Mouse (Mus musculus): ENCODE results near the gene Tra2a.
"Not testable (repeated sequence)": the region's sequence is repeated elsewhere in the genome, so short reads cannot be mapped to it uniquely, and the experiment has no call there.

Tra2a gene

DNA sequence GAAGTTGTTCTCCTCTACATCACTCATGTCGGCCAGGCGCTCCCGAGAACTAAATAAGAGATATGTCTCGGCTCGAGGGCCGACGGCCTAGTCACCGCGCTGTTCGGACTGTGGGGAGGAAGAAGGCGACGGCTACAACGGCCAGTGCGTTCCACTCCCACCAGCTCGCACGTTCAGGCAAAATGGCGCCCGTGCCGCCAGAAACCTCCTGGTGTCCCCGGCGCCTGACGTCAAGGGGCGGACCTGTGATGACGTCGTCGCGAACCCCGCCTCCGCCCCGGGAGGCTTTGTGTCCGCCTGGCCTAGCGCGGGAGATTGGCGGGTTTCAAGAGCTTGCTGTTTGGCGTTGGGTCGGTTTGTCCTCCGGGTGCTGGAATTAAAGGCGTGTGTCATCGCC, at the start of gene Tra2a:
TSS of gene Tra2a (minus strand) at position 187 of the 397 bp plus-strand sequence.
- DNase-seq (ENCODE audit: extremely low read depth, low read depth): peak; percentile 76

- no peak for DNase-seq (ENCODE audit: extremely low read depth, low read depth)
These were observed 34.5 kb upstream of the Tra2a start for GRCm38 (mm10) chr6:49298286-49298685.

DNA sequence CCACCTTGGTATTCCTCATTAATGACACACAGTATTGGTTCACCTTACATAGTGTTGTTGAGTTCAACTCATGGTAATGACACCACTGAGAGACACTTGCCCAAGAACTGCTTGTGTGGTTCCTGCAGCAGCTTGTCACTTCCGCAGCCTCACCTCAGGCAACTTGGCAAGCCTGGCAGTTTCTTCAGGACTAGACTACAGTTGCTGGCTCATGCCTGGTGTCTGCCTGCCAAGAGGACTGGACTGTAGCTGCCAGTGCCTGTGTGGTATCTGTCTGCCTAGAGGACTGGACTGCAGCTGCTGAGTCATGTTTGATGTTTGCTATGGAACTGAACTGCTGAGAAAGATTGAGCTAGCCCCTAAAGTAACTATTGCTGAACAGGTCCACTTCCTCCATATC, 18.3 kb upstream of the Tra2a start:
- no peak for DNase-seq (ENCODE audit: extremely low read depth, low read depth)

DNA sequence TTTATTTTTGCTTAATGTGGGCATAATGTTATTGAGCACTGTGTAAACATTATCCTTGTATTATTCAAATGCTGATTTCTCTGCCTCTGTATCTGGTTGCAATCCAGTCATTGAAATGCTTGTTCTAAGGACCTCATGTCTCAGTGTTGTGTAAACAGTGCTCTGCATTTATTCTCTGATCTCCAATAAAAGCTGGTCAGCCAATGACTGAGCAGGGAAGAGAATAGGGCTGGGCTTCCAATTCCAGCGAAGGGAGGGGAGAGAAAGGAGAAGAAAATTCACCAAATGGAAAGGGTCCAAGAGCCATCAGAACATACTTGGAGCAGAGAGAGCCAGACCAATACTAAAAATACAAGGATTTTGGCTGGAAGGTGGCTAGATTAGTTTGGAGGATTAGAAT, 17.1 kb upstream of the Tra2a start:
- no peak for DNase-seq (ENCODE audit: extremely low read depth, low read depth)

DNA sequence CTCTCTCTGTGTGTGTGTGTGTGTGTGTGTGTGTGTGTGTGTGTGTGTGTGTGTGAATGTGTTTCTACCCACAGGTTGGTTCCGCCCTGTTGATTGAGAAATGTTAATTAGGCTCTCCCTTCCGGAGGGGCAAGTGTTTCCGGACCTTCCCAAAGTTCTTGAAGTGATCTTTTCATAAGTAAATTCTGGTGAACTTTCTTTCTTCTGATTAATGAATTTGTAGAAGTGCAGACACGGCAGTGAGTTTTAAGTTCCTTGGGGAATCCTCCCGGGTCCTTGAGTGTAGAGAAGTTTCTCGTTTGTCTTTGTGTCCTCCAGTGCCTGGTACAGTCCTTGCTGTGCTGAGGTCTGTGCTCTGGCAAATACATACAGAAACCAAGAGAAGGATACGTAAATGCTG, 11.5 kb upstream of the Tra2a start:
- DNase-seq (ENCODE audit: extremely low read depth, low read depth): no peak

DNA sequence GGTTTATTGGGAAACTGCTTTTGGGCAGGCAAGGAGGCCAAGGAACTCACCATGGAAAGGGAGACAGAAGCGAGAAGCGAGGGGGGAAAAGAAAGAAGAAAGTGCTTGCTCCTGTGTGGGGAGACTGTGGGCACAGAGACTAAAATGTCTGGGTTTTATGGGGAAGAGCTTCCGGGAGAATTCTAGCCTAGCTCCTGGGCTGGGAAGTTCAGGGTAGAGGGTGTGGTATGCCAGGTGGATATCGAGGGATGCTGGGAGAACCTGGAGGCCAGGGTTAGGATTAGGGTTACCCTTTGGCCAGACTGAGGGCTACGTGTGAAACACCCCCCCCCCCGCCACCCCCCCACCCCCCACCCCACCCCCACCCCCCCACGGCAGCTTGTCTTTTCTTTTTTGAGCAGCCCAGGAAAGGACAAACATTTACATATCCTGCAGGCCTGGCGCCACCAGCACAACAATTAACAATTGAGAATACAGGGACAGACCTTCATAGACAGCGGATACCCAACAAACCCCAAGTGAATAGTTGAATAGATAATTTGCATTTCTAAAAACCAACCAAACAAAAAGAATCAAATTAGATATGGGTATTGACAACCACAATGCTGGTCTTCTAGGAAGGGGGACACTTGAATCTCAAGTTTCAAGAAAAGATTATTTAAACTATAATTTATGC, 10.7 kb upstream of the Tra2a start:
- no peak for DNase-seq (ENCODE audit: extremely low read depth, low read depth)

DNA sequence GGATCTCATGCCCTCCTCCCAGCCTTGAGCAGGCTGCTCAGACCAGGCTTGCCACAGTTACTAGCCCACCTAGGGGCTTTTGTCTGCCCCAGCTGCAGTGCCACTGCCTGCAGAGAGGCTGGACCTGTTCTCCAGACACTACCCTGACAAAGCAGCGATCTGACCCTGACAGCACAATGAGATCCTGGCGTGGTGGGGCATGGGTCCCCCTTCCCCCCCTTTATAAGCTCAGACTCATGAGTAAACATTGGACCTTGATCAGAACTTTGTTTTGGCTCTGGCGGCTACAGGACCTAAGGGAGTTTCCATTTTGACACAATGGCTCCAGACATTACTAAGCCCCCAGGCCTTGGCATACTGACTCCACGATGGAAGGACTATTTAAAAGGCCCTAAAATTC, 10.1 kb upstream of the Tra2a start:
- no peak for DNase-seq (ENCODE audit: extremely low read depth, low read depth)

DNA sequence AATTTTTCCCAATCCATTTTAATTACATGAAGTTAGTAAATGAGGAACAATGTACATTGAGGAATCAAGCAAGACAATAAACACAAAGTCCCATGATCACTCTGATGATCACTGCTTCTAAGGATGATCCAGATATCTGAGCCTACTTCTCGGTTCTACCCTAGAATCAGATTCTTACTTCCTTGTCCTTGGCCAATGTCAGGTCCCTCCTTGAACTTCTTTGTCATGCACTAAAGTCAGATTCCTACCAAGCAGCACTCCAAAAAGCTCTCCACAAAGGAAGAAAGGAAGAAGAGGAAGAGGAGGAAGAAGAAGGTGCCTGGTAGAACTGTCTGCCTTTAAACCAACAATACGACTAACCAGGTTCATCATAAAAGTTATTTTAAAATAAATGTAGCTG, 9.0 kb upstream of the Tra2a start:
- DNase-seq (ENCODE audit: extremely low read depth, low read depth): no peak

DNA sequence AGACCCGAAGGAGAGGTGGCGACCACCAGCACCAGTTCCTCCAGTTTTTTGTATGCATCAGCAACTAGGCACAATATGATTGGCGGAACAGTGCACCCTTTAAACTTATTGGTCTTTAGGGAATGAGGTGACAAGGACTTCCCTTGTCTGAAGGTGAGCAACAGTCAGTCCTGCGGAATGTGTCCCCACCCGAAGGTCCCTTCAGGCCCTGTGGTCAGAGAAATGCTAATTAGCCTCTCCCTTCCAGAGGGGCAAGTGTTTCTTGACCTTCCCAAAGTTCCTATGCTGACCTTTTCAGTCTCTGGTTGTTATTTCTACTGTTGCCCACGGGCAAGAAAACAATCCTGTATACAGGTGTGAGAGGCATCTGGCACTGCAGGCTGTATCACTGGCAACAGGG, 8.0 kb upstream of the Tra2a start:
- DNase-seq (ENCODE audit: extremely low read depth, low read depth): no peak

DNA sequence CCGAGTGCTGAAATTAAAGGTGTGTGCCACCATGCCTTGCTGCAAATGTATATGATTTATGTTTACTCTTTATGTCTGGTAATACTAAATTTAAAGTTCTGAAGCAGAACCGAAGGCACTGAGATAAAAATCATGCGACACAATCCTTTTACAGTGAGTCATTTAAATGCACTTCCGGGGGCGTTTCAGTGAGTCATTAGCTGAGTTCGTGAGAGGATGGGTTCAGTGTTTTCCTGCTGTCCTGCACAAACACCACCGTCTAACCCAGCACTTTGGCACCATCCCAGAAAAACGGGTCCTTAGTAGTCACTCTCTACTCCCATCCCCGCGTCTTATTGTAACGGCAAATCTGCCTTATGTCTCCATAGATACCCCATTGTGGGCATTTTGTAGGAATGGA, 6.1 kb upstream of the Tra2a start:
- no peak for DNase-seq (ENCODE audit: extremely low read depth, low read depth)

GRCm38 (mm10) chr6:49269200-49269599, 5.4 kb upstream of the Tra2a start:
- DNase-seq (ENCODE audit: extremely low read depth, low read depth): peak; percentile 49

- no peak for DNase-seq (ENCODE audit: extremely low read depth, low read depth)
These were observed 3.9 kb upstream of the Tra2a start for GRCm38 (mm10) chr6:49267686-49268085.

GRCm38 (mm10) chr6:49265207-49265606, 1.4 kb upstream of the Tra2a start:
- not testable (repeated sequence) for DNase-seq (ENCODE audit: extremely low read depth, low read depth)

- not testable (repeated sequence) for DNase-seq (ENCODE audit: extremely low read depth, low read depth)
These were observed 613 bp upstream of the Tra2a start for GRCm38 (mm10) chr6:49264446-49264845.

GRCm38 (mm10) chr6:49263081-49263846, 569 bp downstream of the Tra2a start:
- DNase-seq (ENCODE audit: extremely low read depth, low read depth): no peak

- DNase-seq (ENCODE audit: extremely low read depth, low read depth): no peak
These were observed 1.4 kb downstream of the Tra2a start for GRCm38 (mm10) chr6:49262421-49262820.

DNA sequence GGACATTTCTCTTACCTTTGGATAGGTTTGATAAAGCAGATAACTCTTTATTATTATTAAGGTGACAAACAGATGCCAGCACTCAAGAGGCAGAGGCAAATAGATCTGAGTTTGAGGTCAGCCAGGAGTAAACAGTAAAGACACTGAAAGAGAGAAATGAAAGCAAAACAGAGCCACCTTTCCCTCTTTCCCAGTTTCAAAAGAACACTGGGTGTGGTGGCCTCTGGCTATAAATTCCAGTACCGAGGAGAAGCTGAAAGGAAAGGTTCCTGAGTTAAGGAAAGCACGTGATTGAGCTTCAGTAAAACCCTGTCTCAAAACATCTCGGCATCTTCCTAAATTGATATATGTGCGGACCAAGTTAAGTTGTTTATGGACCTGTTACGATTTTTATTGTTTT, 4.1 kb downstream of the Tra2a start:
- no peak for DNase-seq (ENCODE audit: extremely low read depth, low read depth)

DNA sequence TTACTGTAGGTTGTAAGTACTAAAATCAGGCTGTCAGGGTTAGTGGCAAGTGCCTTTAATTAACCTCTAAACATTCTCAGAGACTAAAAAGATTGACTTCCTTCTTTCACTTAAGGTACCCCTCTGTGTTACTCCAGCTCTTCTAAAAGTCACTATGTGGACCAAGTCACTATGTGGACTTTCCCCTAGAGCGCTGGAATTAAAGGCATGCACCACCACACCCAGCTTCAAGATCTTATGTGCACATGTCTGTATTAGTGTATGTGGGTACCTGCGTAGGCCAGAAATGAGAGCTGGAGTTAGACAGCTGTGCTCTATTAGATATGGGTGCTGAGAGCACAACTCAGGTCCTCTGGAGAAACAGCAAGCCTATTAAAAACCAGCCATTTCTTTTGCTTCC, 6.0 kb downstream of the Tra2a start:
- no peak for DNase-seq (ENCODE audit: extremely low read depth, low read depth)

GRCm38 (mm10) chr6:49252207-49252606, 11.6 kb downstream of the Tra2a start:
- DNase-seq (ENCODE audit: extremely low read depth, low read depth): no peak

DNA sequence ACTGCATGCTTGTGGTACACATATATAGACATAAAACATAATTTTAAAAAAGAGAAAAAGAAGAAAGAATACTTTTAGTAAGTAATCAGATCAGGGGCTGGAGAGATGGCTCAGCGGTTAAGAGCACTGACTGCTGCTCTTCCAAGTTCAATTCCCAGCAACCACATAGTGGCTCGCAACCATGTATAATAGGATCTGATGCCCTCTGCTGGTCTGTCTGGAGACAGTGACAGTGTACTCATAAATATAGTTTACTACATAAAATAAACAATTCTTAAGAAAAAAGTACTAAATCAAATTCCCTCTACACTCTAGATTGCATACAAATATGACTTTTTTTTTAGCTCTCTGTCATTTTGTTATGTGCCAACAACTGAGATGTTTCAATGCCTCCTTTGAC, 12.6 kb downstream of the Tra2a start:
- no peak for DNase-seq (ENCODE audit: extremely low read depth, low read depth)

- no peak for DNase-seq (ENCODE audit: extremely low read depth, low read depth)
These were observed 16.6 kb downstream of the Tra2a start for GRCm38 (mm10) chr6:49247246-49247645.

GRCm38 (mm10) chr6:49242331-49242730, 21.5 kb downstream of the Tra2a start:
- DNase-seq (ENCODE audit: extremely low read depth, low read depth): no peak

DNA sequence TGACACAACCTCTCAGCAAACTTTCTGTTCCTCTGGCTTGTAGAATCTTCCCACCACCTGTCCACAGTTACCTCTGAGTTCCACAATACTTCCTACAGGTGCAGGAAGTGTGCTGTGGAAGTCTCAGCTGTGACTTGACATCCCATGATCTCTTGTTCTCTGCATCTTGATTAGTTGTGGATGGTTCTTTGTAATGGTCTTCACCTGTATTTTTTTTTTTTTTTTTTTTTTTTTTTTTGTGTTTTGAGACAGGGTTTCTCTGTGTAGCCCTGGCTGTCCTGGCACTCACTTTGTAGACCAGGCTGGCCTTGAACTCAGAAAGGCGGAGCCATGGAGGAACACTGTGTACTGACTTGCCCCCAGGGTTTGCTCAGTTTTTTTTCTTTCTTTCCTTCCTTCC, 22.3 kb downstream of the Tra2a start:
- DNase-seq (ENCODE audit: extremely low read depth, low read depth): no peak

Data from MEL-GATA-1-ER (cell line).